Mouse (Mus musculus): ENCODE data around the gene Ttc7b. TPM values are rescaled to one million over a fixed set of nuclear protein-coding genes. Genes with fewer than 3 reads are reported as not detected.
A peak's percentile ranks its signal among the peaks of the same experiment; 100 is the strongest.

Ttc7b gene
- total RNA-seq, 2 experiments from 2014 or later, result 13.3 to 24.3 TPM

- ATAC-seq (replicated peaks; ENCODE audit: poor library complexity), result no peak
Measured at GRCm38 (mm10) chr12:100420903-100421302, 99.7 kb downstream of the Ttc7b start.

- ATAC-seq (replicated peaks; ENCODE audit: poor library complexity), result no peak
Measured at GRCm38 (mm10) chr12:100419946-100420874, 100.4 kb downstream of the Ttc7b start.

GRCm38 (mm10) chr12:100415802-100416201, 104.8 kb downstream of the Ttc7b start:
- ATAC-seq (replicated peaks; ENCODE audit: poor library complexity), result no peak

- no peak for ATAC-seq (replicated peaks; ENCODE audit: poor library complexity)
Measured at GRCm38 (mm10) chr12:100414717-100415398, 105.8 kb downstream of the Ttc7b start.

GRCm38 (mm10) chr12:100408714-100409113, 111.9 kb downstream of the Ttc7b start:
- ATAC-seq (replicated peaks; ENCODE audit: poor library complexity), result no peak

GRCm38 (mm10) chr12:100408143-100408542, 112.5 kb downstream of the Ttc7b start:
- ATAC-seq (replicated peaks; ENCODE audit: poor library complexity), result no peak

- no peak for ATAC-seq (replicated peaks; ENCODE audit: poor library complexity)
Measured at GRCm38 (mm10) chr12:100407371-100407770, 113.3 kb downstream of the Ttc7b start.

- no peak; the same call in 1 of the 2 replicates for ATAC-seq (replicated peaks; ENCODE audit: poor library complexity)
Measured at GRCm38 (mm10) chr12:100406094-100406493, 114.5 kb downstream of the Ttc7b start.

- ATAC-seq (replicated peaks; ENCODE audit: poor library complexity), result no peak
Measured at GRCm38 (mm10) chr12:100405512-100406030, 115.1 kb downstream of the Ttc7b start.

GRCm38 (mm10) chr12:100404430-100404829, 116.2 kb downstream of the Ttc7b start:
- no peak for ATAC-seq (replicated peaks; ENCODE audit: poor library complexity)

- ATAC-seq (replicated peaks; ENCODE audit: poor library complexity), result no peak
Measured at GRCm38 (mm10) chr12:100403005-100403324, 117.7 kb downstream of the Ttc7b start.

GRCm38 (mm10) chr12:100402296-100403004, 118.2 kb downstream of the Ttc7b start:
- ATAC-seq (replicated peaks; ENCODE audit: poor library complexity), result no peak

- ATAC-seq (replicated peaks; ENCODE audit: poor library complexity), result no peak
Measured at GRCm38 (mm10) chr12:100400119-100400518, 120.5 kb downstream of the Ttc7b start.

- ATAC-seq (replicated peaks; ENCODE audit: poor library complexity), result no peak
Measured at GRCm38 (mm10) chr12:100399126-100399727, 121.4 kb downstream of the Ttc7b start.

GRCm38 (mm10) chr12:100398268-100398943, 122.2 kb downstream of the Ttc7b start:
- ATAC-seq (replicated peaks; ENCODE audit: poor library complexity), result no peak

GRCm38 (mm10) chr12:100397432-100398146, 123.0 kb downstream of the Ttc7b start:
- no peak for ATAC-seq (replicated peaks; ENCODE audit: poor library complexity)

GRCm38 (mm10) chr12:100396806-100397205, 123.8 kb downstream of the Ttc7b start:
- ATAC-seq (replicated peaks; ENCODE audit: poor library complexity), result peak; percentile 57

- ATAC-seq (replicated peaks; ENCODE audit: poor library complexity), result no peak
Measured at GRCm38 (mm10) chr12:100393532-100393931, 127.1 kb downstream of the Ttc7b start.

GRCm38 (mm10) chr12:100393109-100393508, 127.5 kb downstream of the Ttc7b start:
- no peak for ATAC-seq (replicated peaks; ENCODE audit: poor library complexity)

- no peak for ATAC-seq (replicated peaks; ENCODE audit: poor library complexity)
Measured at GRCm38 (mm10) chr12:100392466-100392865, 128.2 kb downstream of the Ttc7b start.

Data from megakaryocyte progenitor cell, adult 5-6 weeks (primary cell).